ENCODE assay signal across 8 mouse cellular contexts in genomic region chr3:51276421-51277111, GRCm38 (mm10). TPM values are rescaled to one million over a fixed set of nuclear protein-coding genes. Genes with fewer than 3 reads are reported as not detected.
DNase-seq lines count a peak whose midpoint lies in the region; ATAC-seq and TF ChIP-seq lines count a peak whose summit lies in the region.

No protein-coding gene starts in this region.

- peaks cover 6% of the 10 kb centered on the region for H3K4me1 ChIP-seq in heart, adult 2 months (ENCODE audit: control insufficient read depth, insufficient read depth, low read length)
- H3K4me1 ChIP-seq in embryonic fibroblast, embryonic 13.5 days (ENCODE audit: control insufficient read depth, insufficient read depth, low read length) = peaks cover 4% of the 10 kb centered on the region; the same call in 1 of the 2 replicates
- peaks cover 19% of the 10 kb centered on the region for H3K4me1 ChIP-seq in hindbrain, embryonic 10.5 days (replicated peaks)

- H3K27ac ChIP-seq in heart, adult 2 months = peak overlapping the region; percentile 99
- H3K27ac ChIP-seq in embryonic fibroblast, embryonic 13.5 days (ENCODE audit: insufficient read depth, low read length) = peak overlapping the region; percentile 91
- peak overlapping the region; percentile 97 for H3K27ac ChIP-seq in hindbrain, embryonic 10.5 days

- TF ChIP-seq POLR2A in heart, adult 2 months (IDR thresholded peaks at IDR 0.05; ENCODE audit: insufficient read depth, low read depth, low read length) = no peak
- TF ChIP-seq POLR2A in embryonic fibroblast, embryonic 13.5 days (IDR thresholded peaks at IDR 0.05; ENCODE audit: low read depth, low read length) = peak; percentile 26; the same call in 1 of the 2 replicates

- H3K36me3 ChIP-seq in heart, adult 2 months (ENCODE audit: control insufficient read depth, insufficient read depth, low read length) = peaks cover 8% of the 10 kb centered on the region
- peaks cover 4% of the 10 kb centered on the region; the same call in 1 of the 2 replicates for H3K36me3 ChIP-seq in hindbrain, embryonic 10.5 days

- in situ Hi-C loops in Patski (cut with MboI; ENCODE audit: low pct_unique_long_range_greater_than_20kb) = no loop called here

- H3K79me2 ChIP-seq in heart, adult 2 months (replicated peaks; ENCODE audit: control insufficient read depth, insufficient read depth, low read length) = peaks cover 4% of the 10 kb centered on the region

- POLR2A ChIA-PET in Patski (lab: Charles Lee) = no interaction called here

- under 1% methylated on average over 67 of the region's 93 CpGs for WGBS in heart, adult 2 months
- under 1% methylated on average over 92 of the region's 93 CpGs for WGBS in hindbrain, embryonic 10.5 days

- ATAC-seq in Patski = peak; percentile 41
- peak; percentile 14 for ATAC-seq in megakaryocyte progenitor cell, adult 5-6 weeks (replicated peaks; ENCODE audit: poor library complexity)

- CTCF ChIA-PET in Patski (lab: Charles Lee) = interaction anchor here (0.9 to 1.4 kb wide), 5 partner anchors 9 to 74 kb away, joined by 3 to 4 read pairs (median 3); no protein-coding TSS in a partner anchor

- TF ChIP-seq CTCF in heart, adult 2 months (IDR thresholded peaks at IDR 0.05) = no peak
- no peak for TF ChIP-seq CTCF in Patski (IDR thresholded peaks at IDR 0.05)
- TF ChIP-seq CTCF in embryonic fibroblast, embryonic 13.5 days (IDR thresholded peaks at IDR 0.05; ENCODE audit: borderline replicate concordance, insufficient read depth, low read length) = no peak

- intact Hi-C loops in heart, adult 2 months (cut with DNase I) = loop anchor here (1.0 kb wide), 1 partner anchor 64 kb away; the partner anchor contains the start of gene Elf2
- intact Hi-C loops in left cerebral cortex, postnatal 4 days (cut with DNase I) = no loop called here

- peak overlapping the region; percentile 98 for H3K9ac ChIP-seq in heart, adult 2 months (ENCODE audit: low read depth, low read length)

- TF ChIP-seq EP300 in heart, adult 2 months (IDR thresholded peaks at IDR 0.05; ENCODE audit: insufficient read depth, low read depth, low read length) = no peak

- peak in 1 of 2 experiments; percentile 82 for DNase-seq in heart, adult 2 months
- no peak for DNase-seq in heart, adult 9 months (ENCODE audit: low spot score in 2 of 2)
- no peak for DNase-seq in Patski (ENCODE audit: low read depth, low spot score)
- DNase-seq in hindbrain, embryonic 10.5 days (ENCODE audit: low spot score) = peak; percentile 67
- DNase-seq in left cerebral cortex, postnatal 4 days = peak; percentile 45
- peak; percentile 42 to 43 for DNase-seq in spleen, postnatal 14 days (ENCODE audit: low spot score in 2 of 2)

- H3K4me3 ChIP-seq in heart, adult 2 months = peak overlapping the region; percentile 94
- H3K4me3 ChIP-seq in embryonic fibroblast, embryonic 13.5 days (ENCODE audit: insufficient read depth, low read length) = peak overlapping the region; percentile 81
- H3K4me3 ChIP-seq in hindbrain, embryonic 10.5 days = peak overlapping the region; percentile 91

- H3K9me3 ChIP-seq in hindbrain, embryonic 10.5 days = no peaks in the 10 kb centered on the region

- no peaks in the 10 kb centered on the region for H3K27me3 ChIP-seq in heart, adult 2 months (ENCODE audit: control insufficient read depth, insufficient read depth, low read length)
- H3K27me3 ChIP-seq in Patski = no peaks in the 10 kb centered on the region
- H3K27me3 ChIP-seq in hindbrain, embryonic 10.5 days (ENCODE audit: insufficient read depth, poor library complexity, severe bottlenecking) = no peaks in the 10 kb centered on the region

RNA-seq across cellular contexts. Expression of gene Noct, which starts 52.3 kb away (rescaled TPM):
- 10 to 100 TPM; 39.4 to 45.1 TPM for total RNA-seq in heart, adult 2 months (2021)
- 23.2 and 28.9 TPM in 2 replicates for polyA plus RNA-seq in heart, adult 2 months (2012; rRNA removed)
- 36.1 TPM for polyA plus RNA-seq in Patski (2021)
- 17.3 and 25.5 TPM in 2 replicates for polyA plus RNA-seq in embryonic fibroblast, embryonic 13.5 days (2011; ENCODE audit: insufficient read length, low read depth, missing spikeins)
- 11.5 and 12.5 TPM in 2 replicates for polyA plus RNA-seq in hindbrain, embryonic 10.5 days (2016; fragmentation: Nextera tagmentation; extraction: Ambion mirVana)
- total RNA-seq in left cerebral cortex, postnatal 4 days (2021) = 10 to 100 TPM; 40.4 to 42.1 TPM
- total RNA-seq in megakaryocyte progenitor cell, adult 5-6 weeks (2015) = 17.2 and 20.3 TPM in 2 replicates
- total RNA-seq in megakaryocyte progenitor cell, adult 5-6 weeks (2017) = 6.0 and 7.8 TPM in 2 replicates

Comparison
In these comparisons a context has a peak if more than half of its experiments do, and no peak if none do; other contexts are left out.
1. DNase-seq: peak in hindbrain, embryonic 10.5 days (single experiment), left cerebral cortex, postnatal 4 days (single experiment) and spleen, postnatal 14 days (2 of 2); none in heart, adult 9 months (0 of 2) and Patski (single experiment).
2. Peak in every context shown above with its lines, with median percentiles within 50 percentile points of each other: H3K27ac ChIP-seq and H3K4me3 ChIP-seq.